Mouse (Mus musculus): ENCODE results near the gene Usp50. TPM values are rescaled to one million over a fixed set of nuclear protein-coding genes. Genes with fewer than 3 reads are reported as not detected.
A peak's percentile ranks its signal among the peaks of the same experiment; 100 is the strongest.

Gene Usp50
- 1.3 and 1.5 TPM in 2 replicates for polyA plus RNA-seq (2012; rRNA removed)

DNA sequence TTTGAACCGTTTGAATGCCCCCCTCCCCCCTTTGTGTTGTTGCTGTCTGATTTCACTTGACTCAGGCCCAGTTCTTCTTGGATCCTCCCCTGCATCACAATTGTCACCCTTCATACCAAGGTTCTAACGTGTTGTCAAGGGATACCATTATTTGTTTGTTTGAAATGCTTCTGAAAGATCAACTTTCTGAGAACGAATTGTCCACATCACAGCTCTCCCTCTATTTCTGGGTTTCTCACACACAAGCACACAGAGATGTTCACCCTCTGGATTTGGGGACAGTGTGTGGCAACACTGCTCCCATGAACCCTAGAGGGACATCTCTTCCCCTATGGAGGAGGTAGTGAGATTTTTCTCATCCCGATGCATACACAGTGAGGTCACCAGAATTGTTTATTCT is at the start of gene Usp50:
Usp50 (minus strand) TSS at position 101 of the 400 bp plus-strand sequence.
- no peak within 1 kb of the TSS for H3K4me3 ChIP-seq (ENCODE audit: insufficient read depth, low read depth, low read length)
- H3K27me3 ChIP-seq (replicated peaks; ENCODE audit: control insufficient read depth, insufficient read depth, low read length) = no peaks in the 10 kb centered on the region
- no peak for TF ChIP-seq CTCF (conservative IDR thresholded peaks at IDR 0.05; ENCODE audit: insufficient read depth, insufficient read length, low read depth, low read length)
- no peak for TF ChIP-seq POLR2A (IDR thresholded peaks at IDR 0.05; ENCODE audit: low read depth, low read length)
- H3K4me1 ChIP-seq (ENCODE audit: control insufficient read depth, insufficient read depth, low read length) = no peaks in the 10 kb centered on the region
- DNase-seq = no peak
- H3K27ac ChIP-seq (ENCODE audit: insufficient read depth, low read depth, low read length) = no peak within 1 kb of the TSS
- WGBS = 68% methylated on average over 4 of the region's 4 CpGs
- no peaks in the 10 kb centered on the region for H3K36me3 ChIP-seq (ENCODE audit: control insufficient read depth, insufficient read depth, low read length)

GRCm38 (mm10) chr2:126817414-126817813 is 34.1 kb upstream of the Usp50 start:
- WGBS = 71% methylated on average over 2 of the region's 2 CpGs
- H3K27ac ChIP-seq (ENCODE audit: insufficient read depth, low read depth, low read length) = no peak overlapping the region
- H3K27me3 ChIP-seq (replicated peaks; ENCODE audit: control insufficient read depth, insufficient read depth, low read length) = no peaks in the 10 kb centered on the region
- H3K36me3 ChIP-seq (ENCODE audit: control insufficient read depth, insufficient read depth, low read length) = peaks cover 16% of the 10 kb centered on the region
- no peaks in the 10 kb centered on the region for H3K4me1 ChIP-seq (ENCODE audit: control insufficient read depth, insufficient read depth, low read length)
- DNase-seq = no peak
- H3K4me3 ChIP-seq (ENCODE audit: insufficient read depth, low read depth, low read length) = no peak overlapping the region
- no peak for TF ChIP-seq CTCF (conservative IDR thresholded peaks at IDR 0.05; ENCODE audit: insufficient read depth, insufficient read length, low read depth, low read length)
- TF ChIP-seq POLR2A (IDR thresholded peaks at IDR 0.05; ENCODE audit: low read depth, low read length) = no peak

DNA sequence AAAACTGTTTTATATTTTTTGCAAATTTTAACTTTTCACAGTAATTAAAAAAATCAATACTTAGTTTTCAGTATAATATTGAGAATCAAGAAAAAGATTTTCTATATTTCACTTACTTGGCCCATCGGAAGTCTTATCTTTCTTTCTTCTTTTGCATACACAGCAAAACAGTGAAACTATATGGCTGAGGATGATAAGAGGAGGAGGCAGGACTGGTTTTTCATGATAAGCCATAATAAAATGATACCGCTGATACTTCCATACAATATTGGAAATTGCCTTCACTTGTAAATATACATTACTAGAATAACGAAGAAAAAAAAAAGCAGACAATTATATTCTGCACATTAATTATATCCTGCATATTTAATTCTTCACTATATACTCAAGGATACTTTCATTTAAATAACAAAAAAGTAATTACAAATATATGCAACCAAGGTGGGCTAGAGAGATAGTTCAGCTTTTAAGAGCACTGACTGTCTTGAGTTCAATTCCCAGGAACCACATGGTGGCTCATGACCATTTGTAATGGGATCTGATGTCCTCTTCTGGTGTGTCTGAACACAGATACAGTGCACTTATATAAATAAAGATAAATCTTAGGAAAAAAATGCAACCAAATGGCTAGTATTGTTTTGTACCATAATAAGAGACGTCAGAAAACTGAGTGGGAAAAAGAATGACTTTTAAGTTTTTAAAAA is 33.5 kb upstream of the Usp50 start:
- Histone ChIP-seq H3K4me1 (ENCODE audit: control insufficient read depth, insufficient read depth, low read length) (no peaks in the 10 kb centered on the region), H3K36me3 (ENCODE audit: control insufficient read depth, insufficient read depth, low read length) (peaks cover 17% of the 10 kb centered on the region), H3K27me3 (replicated peaks; ENCODE audit: control insufficient read depth, insufficient read depth, low read length) (no peaks in the 10 kb centered on the region), H3K27ac (ENCODE audit: insufficient read depth, low read depth, low read length) (no peak overlapping the region), H3K4me3 (ENCODE audit: insufficient read depth, low read depth, low read length) (no peak overlapping the region)
- no peak for TF ChIP-seq POLR2A (IDR thresholded peaks at IDR 0.05; ENCODE audit: low read depth, low read length)
- TF ChIP-seq CTCF (conservative IDR thresholded peaks at IDR 0.05; ENCODE audit: insufficient read depth, insufficient read length, low read depth, low read length) = no peak
- DNase-seq = no peak
- WGBS = 92% methylated on average over 4 of the region's 4 CpGs

DNA sequence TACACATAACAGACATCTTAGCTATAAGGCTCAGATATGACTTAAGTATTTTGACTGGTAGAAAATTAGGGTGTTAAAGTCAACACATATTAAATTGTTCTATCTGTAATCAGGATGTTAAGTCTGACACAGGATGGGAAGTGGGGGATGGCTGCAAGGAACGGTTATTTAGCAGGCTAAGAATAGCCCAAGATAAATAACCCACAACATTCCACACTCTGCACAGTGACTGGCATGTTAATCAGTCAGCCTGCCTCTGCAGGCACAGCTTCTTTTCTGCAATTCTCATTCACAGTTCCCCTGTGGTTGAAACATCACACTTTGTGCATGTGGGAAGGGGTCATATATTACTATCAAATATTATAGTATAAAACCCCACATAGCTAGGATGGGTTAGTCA is 32.6 kb upstream of the Usp50 start:
- H3K4me3 ChIP-seq (ENCODE audit: insufficient read depth, low read depth, low read length) = no peak overlapping the region
- H3K4me1 ChIP-seq (ENCODE audit: control insufficient read depth, insufficient read depth, low read length) = no peaks in the 10 kb centered on the region
- whole genome bisulfite sequencing = 11% methylated on average over 1 of the region's 1 CpGs
- no peak for DNase-seq
- H3K27ac ChIP-seq (ENCODE audit: insufficient read depth, low read depth, low read length) = no peak overlapping the region
- H3K27me3 ChIP-seq (replicated peaks; ENCODE audit: control insufficient read depth, insufficient read depth, low read length) = no peaks in the 10 kb centered on the region
- peaks cover 19% of the 10 kb centered on the region for H3K36me3 ChIP-seq (ENCODE audit: control insufficient read depth, insufficient read depth, low read length)
- TF ChIP-seq CTCF (conservative IDR thresholded peaks at IDR 0.05; ENCODE audit: insufficient read depth, insufficient read length, low read depth, low read length) (no peak), POLR2A (IDR thresholded peaks at IDR 0.05; ENCODE audit: low read depth, low read length) (no peak)

- Histone ChIP-seq H3K27me3 (replicated peaks; ENCODE audit: control insufficient read depth, insufficient read depth, low read length) (no peaks in the 10 kb centered on the region), H3K4me1 (ENCODE audit: control insufficient read depth, insufficient read depth, low read length) (no peaks in the 10 kb centered on the region), H3K4me3 (ENCODE audit: insufficient read depth, low read depth, low read length) (no peak overlapping the region), H3K36me3 (ENCODE audit: control insufficient read depth, insufficient read depth, low read length) (peaks cover 19% of the 10 kb centered on the region), H3K27ac (ENCODE audit: insufficient read depth, low read depth, low read length) (no peak overlapping the region)
- DNase-seq = no peak
- TF ChIP-seq CTCF (conservative IDR thresholded peaks at IDR 0.05; ENCODE audit: insufficient read depth, insufficient read length, low read depth, low read length) (no peak), POLR2A (IDR thresholded peaks at IDR 0.05; ENCODE audit: low read depth, low read length) (no peak)
- WGBS = 97% methylated on average over 3 of the region's 3 CpGs
These were observed 18.7 kb upstream of the Usp50 start for GRCm38 (mm10) chr2:126801980-126802379.

DNA sequence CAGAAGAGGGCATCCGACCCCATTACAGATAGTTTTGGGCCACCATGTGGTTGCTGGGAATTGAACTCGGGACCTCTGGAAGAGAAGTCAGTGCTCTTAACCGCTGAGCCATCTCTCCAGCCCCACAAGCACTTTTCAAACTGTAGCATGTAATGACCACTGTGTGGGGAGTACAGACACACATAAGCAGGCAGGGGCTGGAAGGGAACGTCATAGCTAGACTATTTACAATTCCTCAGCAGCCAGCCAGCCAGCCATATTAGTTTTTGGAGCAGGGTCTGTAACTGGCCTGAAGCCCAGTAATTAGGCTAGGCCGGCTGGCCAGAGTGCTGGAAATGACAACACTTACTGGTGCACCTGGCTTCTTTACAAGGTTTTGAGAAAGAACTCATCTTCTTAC is 15.2 kb upstream of the Usp50 start:
- Histone ChIP-seq H3K27ac (ENCODE audit: insufficient read depth, low read depth, low read length) (no peak overlapping the region), H3K4me3 (ENCODE audit: insufficient read depth, low read depth, low read length) (no peak overlapping the region), H3K36me3 (ENCODE audit: control insufficient read depth, insufficient read depth, low read length) (peaks cover 30% of the 10 kb centered on the region), H3K4me1 (ENCODE audit: control insufficient read depth, insufficient read depth, low read length) (no peaks in the 10 kb centered on the region), H3K27me3 (replicated peaks; ENCODE audit: control insufficient read depth, insufficient read depth, low read length) (no peaks in the 10 kb centered on the region)
- no peak for DNase-seq
- TF ChIP-seq POLR2A (IDR thresholded peaks at IDR 0.05; ENCODE audit: low read depth, low read length) (no peak), CTCF (conservative IDR thresholded peaks at IDR 0.05; ENCODE audit: insufficient read depth, insufficient read length, low read depth, low read length) (no peak)
- WGBS = 79% methylated on average over 5 of the region's 5 CpGs

GRCm38 (mm10) chr2:126795708-126796107 is 12.4 kb upstream of the Usp50 start:
- no peak overlapping the region for H3K27ac ChIP-seq (ENCODE audit: insufficient read depth, low read depth, low read length)
- H3K4me1 ChIP-seq (ENCODE audit: control insufficient read depth, insufficient read depth, low read length) = no peaks in the 10 kb centered on the region
- H3K36me3 ChIP-seq (ENCODE audit: control insufficient read depth, insufficient read depth, low read length) = peaks cover 40% of the 10 kb centered on the region
- no peak overlapping the region for H3K4me3 ChIP-seq (ENCODE audit: insufficient read depth, low read depth, low read length)
- WGBS = 83% methylated on average over 3 of the region's 3 CpGs
- H3K27me3 ChIP-seq (replicated peaks; ENCODE audit: control insufficient read depth, insufficient read depth, low read length) = no peaks in the 10 kb centered on the region
- peak; percentile 38; the same call in 1 of the 2 replicates for TF ChIP-seq CTCF (conservative IDR thresholded peaks at IDR 0.05; ENCODE audit: insufficient read depth, insufficient read length, low read depth, low read length)
- TF ChIP-seq POLR2A (IDR thresholded peaks at IDR 0.05; ENCODE audit: low read depth, low read length) = no peak
- DNase-seq = no peak

Measured in kidney, adult 2 months (tissue).